Mouse (Mus musculus) midbrain, embryonic 16.5 days (tissue): ENCODE data around the gene Ikzf1. TPM values are rescaled to one million over a fixed set of nuclear protein-coding genes. Genes with fewer than 3 reads are reported as not detected.

ENCODE experiments used
- ATAC-seq: fragments of 200-750 bp; cut with Nextera tagmentation; 2 replicates; pipeline ENCODE4 v1.8.0; 2017; ENCODE audit warnings: moderate TSS enrichment
- H3K27ac ChIP-seq: fragments of 300-500 bp; sonication (generic); 2 replicates; pipeline ENCODE4 v1.5.1; 2014; ENCODE audit warnings: mild to moderate bottlenecking, low read length, mixed read lengths
- H3K27me3 ChIP-seq: fragments of 300-500 bp; sonication (generic); 2 replicates; pipeline ENCODE4 v1.6.1; 2014; ENCODE audit warnings: low read depth, low read length, mixed read lengths; ENCODE audit not compliant: control insufficient read depth, insufficient read depth
- H3K36me3 ChIP-seq: fragments of 300-500 bp; sonication (generic); 2 replicates; pipeline ENCODE4 v1.6.1; 2014; ENCODE audit warnings: mild to moderate bottlenecking, low read length, moderate library complexity, mixed read lengths; ENCODE audit not compliant: control insufficient read depth, insufficient read depth
- H3K4me1 ChIP-seq: fragments of 300-500 bp; sonication (generic); 2 replicates; pipeline ENCODE4 v1.6.1; 2014; ENCODE audit warnings: mild to moderate bottlenecking, low read length, mixed read lengths; ENCODE audit not compliant: control insufficient read depth, insufficient read depth
- H3K4me2 ChIP-seq: fragments of 300-500 bp; sonication (generic); 2 replicates; pipeline ENCODE4 v1.6.1; 2014; ENCODE audit warnings: mild to moderate bottlenecking, low read length, mixed read lengths
- H3K4me3 ChIP-seq: fragments of 300-500 bp; sonication (generic); 2 replicates; pipeline ENCODE4 v1.5.1; 2014; ENCODE audit warnings: low read depth, mild to moderate bottlenecking, low read length, moderate library complexity, mixed read lengths
- H3K9ac ChIP-seq: fragments of 300-500 bp; sonication (generic); 2 replicates; pipeline ENCODE4 v1.6.1; 2014; ENCODE audit warnings: low read depth, low read length, mixed read lengths
- H3K9me3 ChIP-seq: fragments of 300-500 bp; sonication (generic); replicated peaks from 2 replicates; pipeline ENCODE4 v1.6.1; 2014; ENCODE audit warnings: mild to moderate bottlenecking, low read length, mixed read lengths; ENCODE audit not compliant: control insufficient read depth, poor library complexity, severe bottlenecking
- WGBS: fragments of 180-500 bp; shearing (Covaris S2); extraction: QIAGEN DNeasy Blood & Tissue Kit; methylation state at CpG from one replicate; pipeline ENCODE4 v1.1.7; 2014; 5-methylcytosine and 5-hydroxymethylcytosine counted together
- polyA plus RNA-seq: library from polyadenylated mRNA; unstranded; fragments of >200 nt; fragmentation: Nextera tagmentation; extraction: Ambion mirVana; gene quantifications from 2 replicates; pipeline ENCODE4 v1.2.1, GENCODE M21; 2015

Gene Ikzf1
- polyA plus RNA-seq, 1 experiment from 2014 or later: 1.4 TPM

GRCm38 (mm10) chr11:11710718-11711117 is 25.9 kb downstream of the Ikzf1 start:
- Histone ChIP-seq H3K9me3 (no peaks in the 10 kb centered on the region), H3K36me3 (no peaks in the 10 kb centered on the region), H3K4me2 (no peak overlapping the region), H3K27ac (no peak overlapping the region), H3K9ac (no peak overlapping the region), H3K27me3 (no peaks in the 10 kb centered on the region), H3K4me3 (no peak overlapping the region), H3K4me1 (no peaks in the 10 kb centered on the region)
- ATAC-seq: no peak

GRCm38 (mm10) chr11:11711748-11712147 is 26.9 kb downstream of the Ikzf1 start:
- WGBS: 74% methylated on average over 7 of the region's 7 CpGs
- Histone ChIP-seq H3K36me3 (no peaks in the 10 kb centered on the region), H3K4me1 (no peaks in the 10 kb centered on the region), H3K9ac (no peak overlapping the region), H3K4me3 (no peak overlapping the region), H3K4me2 (no peak overlapping the region), H3K27ac (no peak overlapping the region), H3K27me3 (no peaks in the 10 kb centered on the region), H3K9me3 (no peaks in the 10 kb centered on the region)
- ATAC-seq: no peak

- Histone ChIP-seq H3K27me3 (no peaks in the 10 kb centered on the region), H3K9me3 (no peaks in the 10 kb centered on the region), H3K27ac (no peak overlapping the region), H3K36me3 (no peaks in the 10 kb centered on the region), H3K4me1 (no peaks in the 10 kb centered on the region), H3K9ac (no peak overlapping the region), H3K4me2 (no peak overlapping the region), H3K4me3 (no peak overlapping the region)
- ATAC-seq: no peak
- 83% methylated on average over 2 of the region's 2 CpGs for WGBS
Observed at GRCm38 (mm10) chr11:11714676-11715075, 29.9 kb downstream of the Ikzf1 start.

GRCm38 (mm10) chr11:11715963-11716691 is 31.3 kb downstream of the Ikzf1 start:
- Histone ChIP-seq H3K4me3 (no peak overlapping the region), H3K36me3 (no peaks in the 10 kb centered on the region), H3K9me3 (no peaks in the 10 kb centered on the region), H3K9ac (no peak overlapping the region), H3K27me3 (no peaks in the 10 kb centered on the region), H3K4me1 (no peaks in the 10 kb centered on the region), H3K4me2 (no peak overlapping the region), H3K27ac (no peak overlapping the region)
- ATAC-seq: no peak
- WGBS: 91% methylated on average over 7 of the region's 7 CpGs

- H3K27me3 ChIP-seq: no peaks in the 10 kb centered on the region
- ATAC-seq: no peak
Observed at GRCm38 (mm10) chr11:11716692-11717037, 31.9 kb downstream of the Ikzf1 start.

GRCm38 (mm10) chr11:11717606-11718167 is 32.9 kb downstream of the Ikzf1 start:
- no peak overlapping the region for H3K4me2 ChIP-seq
- no peaks in the 10 kb centered on the region for H3K4me1 ChIP-seq
- WGBS: 78% methylated on average over 4 of the region's 4 CpGs

More at GRCm38 (mm10) chr11:11716692-11717037, 31.9 kb downstream of the Ikzf1 start:
- Histone ChIP-seq H3K9me3 (no peaks in the 10 kb centered on the region), H3K27ac (no peak overlapping the region), H3K36me3 (no peaks in the 10 kb centered on the region), H3K9ac (no peak overlapping the region), H3K4me1 (no peaks in the 10 kb centered on the region), H3K4me3 (no peak overlapping the region), H3K4me2 (no peak overlapping the region)
- 75% methylated on average over 2 of the region's 2 CpGs for WGBS

GRCm38 (mm10) chr11:11719748-11720147 is 34.9 kb downstream of the Ikzf1 start:
- Histone ChIP-seq H3K9ac (no peak overlapping the region), H3K4me1 (no peaks in the 10 kb centered on the region), H3K4me2 (no peak overlapping the region), H3K4me3 (no peak overlapping the region), H3K27ac (no peak overlapping the region), H3K9me3 (no peaks in the 10 kb centered on the region), H3K27me3 (no peaks in the 10 kb centered on the region), H3K36me3 (no peaks in the 10 kb centered on the region)
- ATAC-seq: no peak
- WGBS: 84% methylated on average over 5 of the region's 5 CpGs

More at GRCm38 (mm10) chr11:11717606-11718167, 32.9 kb downstream of the Ikzf1 start:
- Histone ChIP-seq H3K36me3 (no peaks in the 10 kb centered on the region), H3K9me3 (no peaks in the 10 kb centered on the region), H3K4me3 (no peak overlapping the region), H3K27me3 (no peaks in the 10 kb centered on the region), H3K27ac (no peak overlapping the region), H3K9ac (no peak overlapping the region)
- no peak for ATAC-seq

GRCm38 (mm10) chr11:11725252-11725875 is 40.6 kb downstream of the Ikzf1 start:
- no peak for ATAC-seq
- Histone ChIP-seq H3K27ac (no peak overlapping the region), H3K27me3 (no peaks in the 10 kb centered on the region), H3K9me3 (no peaks in the 10 kb centered on the region), H3K4me1 (no peaks in the 10 kb centered on the region), H3K4me2 (no peak overlapping the region), H3K36me3 (no peaks in the 10 kb centered on the region), H3K9ac (no peak overlapping the region), H3K4me3 (no peak overlapping the region)
- WGBS: 93% methylated on average over 11 of the region's 11 CpGs

- Histone ChIP-seq H3K36me3 (no peaks in the 10 kb centered on the region), H3K4me2 (no peak overlapping the region), H3K9me3 (no peaks in the 10 kb centered on the region), H3K27me3 (no peaks in the 10 kb centered on the region), H3K27ac (no peak overlapping the region), H3K4me3 (no peak overlapping the region), H3K4me1 (no peaks in the 10 kb centered on the region), H3K9ac (no peak overlapping the region)
- no peak for ATAC-seq
- 89% methylated on average over 5 of the region's 5 CpGs for WGBS
Observed at GRCm38 (mm10) chr11:11725876-11726525, 41.2 kb downstream of the Ikzf1 start.
